Mouse (Mus musculus): ENCODE data around the gene Phf1. TPM values are rescaled to one million over a fixed set of nuclear protein-coding genes. Genes with fewer than 3 reads are reported as not detected.

The Phf1 gene
- 11.2 and 11.6 TPM in 2 replicates for polyA plus RNA-seq (2015; fragmentation: Nextera tagmentation; extraction: Ambion mirVana)

GRCm38 (mm10) chr17:26932839-26933398 is at the start of gene Phf1:
Phf1 (plus strand) TSS chr17:26933052.
- Histone ChIP-seq H3K27me3 (replicated peaks; ENCODE audit: control insufficient read depth, insufficient read depth, low read length) (no peaks in the 10 kb centered on the region), H3K27ac (ENCODE audit: low read depth, low read length) (peak within 1 kb of the TSS; percentile 71), H3K9me3 (ENCODE audit: control insufficient read depth) (no peaks in the 10 kb centered on the region), H3K9ac (ENCODE audit: low read depth, low read length) (peak within 1 kb of the TSS; percentile 76), H3K4me2 (replicated peaks; ENCODE audit: low read depth) (peak within 1 kb of the TSS; percentile 98), H3K36me3 (ENCODE audit: control insufficient read depth, insufficient read depth) (peaks cover 37% of the 10 kb centered on the region), H3K4me1 (replicated peaks; ENCODE audit: control insufficient read depth, insufficient read depth, low read length) (0 out of 2 replicates have a peak, but pooled peaks cover 6% of the 10 kb centered on the region), H3K4me3 (ENCODE audit: low read depth, low read length) (peak within 1 kb of the TSS; percentile 82)
- peak; percentile 87 for ATAC-seq
- under 1% methylated on average over 29 of the region's 43 CpGs for WGBS
- no peak for TF ChIP-seq CTCF (IDR thresholded peaks at IDR 0.05; ENCODE audit: low read depth)

GRCm38 (mm10) chr17:26883585-26883984 is 49.3 kb upstream of the Phf1 start:
- Histone ChIP-seq H3K4me1 (replicated peaks; ENCODE audit: control insufficient read depth, insufficient read depth, low read length) (peaks cover 8% of the 10 kb centered on the region; the same call in 1 of the 2 replicates), H3K27me3 (replicated peaks; ENCODE audit: control insufficient read depth, insufficient read depth, low read length) (no peaks in the 10 kb centered on the region), H3K36me3 (ENCODE audit: control insufficient read depth, insufficient read depth) (no peaks in the 10 kb centered on the region), H3K4me3 (ENCODE audit: low read depth, low read length) (no peak overlapping the region), H3K27ac (ENCODE audit: low read depth, low read length) (no peak overlapping the region), H3K9ac (ENCODE audit: low read depth, low read length) (no peak overlapping the region), H3K9me3 (ENCODE audit: control insufficient read depth) (no peaks in the 10 kb centered on the region), H3K4me2 (replicated peaks; ENCODE audit: low read depth) (0 out of 2 replicates have a peak overlapping the region, but pooled peaks have one; percentile 71)
- no peak for TF ChIP-seq CTCF (IDR thresholded peaks at IDR 0.05; ENCODE audit: low read depth)
- WGBS = 65% methylated on average over 6 of the region's 6 CpGs
- ATAC-seq = no peak

- H3K4me2 ChIP-seq (replicated peaks; ENCODE audit: low read depth) = peak overlapping the region; percentile 71
- ATAC-seq = peak; percentile 61; the same call in 1 of the 2 replicates
- peak overlapping the region; percentile 45 for H3K4me3 ChIP-seq (ENCODE audit: low read depth, low read length)
- H3K27me3 ChIP-seq (replicated peaks; ENCODE audit: control insufficient read depth, insufficient read depth, low read length) = no peaks in the 10 kb centered on the region
- peak; percentile 77 for TF ChIP-seq CTCF (IDR thresholded peaks at IDR 0.05; ENCODE audit: low read depth)
- 0 out of 2 replicates have a peak overlapping the region, but pooled peaks have one; percentile 11 for H3K9ac ChIP-seq (ENCODE audit: low read depth, low read length)
- H3K36me3 ChIP-seq (ENCODE audit: control insufficient read depth, insufficient read depth) = no peaks in the 10 kb centered on the region
- peaks cover 8% of the 10 kb centered on the region; the same call in 1 of the 2 replicates for H3K4me1 ChIP-seq (replicated peaks; ENCODE audit: control insufficient read depth, insufficient read depth, low read length)
- WGBS = 15% methylated on average over 25 of the region's 25 CpGs
- H3K27ac ChIP-seq (ENCODE audit: low read depth, low read length) = no peak overlapping the region
- no peaks in the 10 kb centered on the region for H3K9me3 ChIP-seq (ENCODE audit: control insufficient read depth)
These were observed 47.6 kb upstream of the Phf1 start for GRCm38 (mm10) chr17:26884995-26885926.

GRCm38 (mm10) chr17:26886047-26886749 is 46.7 kb upstream of the Phf1 start:
- WGBS = 9% methylated on average over 30 of the region's 30 CpGs
- H3K9ac ChIP-seq (ENCODE audit: low read depth, low read length) = no peak overlapping the region
- H3K36me3 ChIP-seq (ENCODE audit: control insufficient read depth, insufficient read depth) = no peaks in the 10 kb centered on the region
- peaks cover 8% of the 10 kb centered on the region; the same call in 1 of the 2 replicates for H3K4me1 ChIP-seq (replicated peaks; ENCODE audit: control insufficient read depth, insufficient read depth, low read length)
- H3K27ac ChIP-seq (ENCODE audit: low read depth, low read length) = no peak overlapping the region
- no peaks in the 10 kb centered on the region for H3K27me3 ChIP-seq (replicated peaks; ENCODE audit: control insufficient read depth, insufficient read depth, low read length)
- ATAC-seq = peak; percentile 86
- TF ChIP-seq CTCF (IDR thresholded peaks at IDR 0.05; ENCODE audit: low read depth) = peak; percentile 100
- H3K4me3 ChIP-seq (ENCODE audit: low read depth, low read length) = peak overlapping the region; percentile 45
- peak overlapping the region; percentile 71 for H3K4me2 ChIP-seq (replicated peaks; ENCODE audit: low read depth)
- no peaks in the 10 kb centered on the region for H3K9me3 ChIP-seq (ENCODE audit: control insufficient read depth)

GRCm38 (mm10) chr17:26887926-26888325 is 44.9 kb upstream of the Phf1 start:
- no peak for ATAC-seq
- no peak for TF ChIP-seq CTCF (IDR thresholded peaks at IDR 0.05; ENCODE audit: low read depth)
- no peak overlapping the region for H3K9ac ChIP-seq (ENCODE audit: low read depth, low read length)
- no peak overlapping the region for H3K4me2 ChIP-seq (replicated peaks; ENCODE audit: low read depth)
- H3K36me3 ChIP-seq (ENCODE audit: control insufficient read depth, insufficient read depth) = no peaks in the 10 kb centered on the region
- peaks cover 8% of the 10 kb centered on the region; the same call in 1 of the 2 replicates for H3K4me1 ChIP-seq (replicated peaks; ENCODE audit: control insufficient read depth, insufficient read depth, low read length)
- no peak overlapping the region for H3K27ac ChIP-seq (ENCODE audit: low read depth, low read length)
- no peaks in the 10 kb centered on the region for H3K9me3 ChIP-seq (ENCODE audit: control insufficient read depth)
- no peaks in the 10 kb centered on the region for H3K27me3 ChIP-seq (replicated peaks; ENCODE audit: control insufficient read depth, insufficient read depth, low read length)
- H3K4me3 ChIP-seq (ENCODE audit: low read depth, low read length) = no peak overlapping the region
- 29% methylated on average over 3 of the region's 3 CpGs for WGBS
